Mouse (Mus musculus): Measurements from ENCODE around the gene Tor4a.

Tor4a gene

DNA sequence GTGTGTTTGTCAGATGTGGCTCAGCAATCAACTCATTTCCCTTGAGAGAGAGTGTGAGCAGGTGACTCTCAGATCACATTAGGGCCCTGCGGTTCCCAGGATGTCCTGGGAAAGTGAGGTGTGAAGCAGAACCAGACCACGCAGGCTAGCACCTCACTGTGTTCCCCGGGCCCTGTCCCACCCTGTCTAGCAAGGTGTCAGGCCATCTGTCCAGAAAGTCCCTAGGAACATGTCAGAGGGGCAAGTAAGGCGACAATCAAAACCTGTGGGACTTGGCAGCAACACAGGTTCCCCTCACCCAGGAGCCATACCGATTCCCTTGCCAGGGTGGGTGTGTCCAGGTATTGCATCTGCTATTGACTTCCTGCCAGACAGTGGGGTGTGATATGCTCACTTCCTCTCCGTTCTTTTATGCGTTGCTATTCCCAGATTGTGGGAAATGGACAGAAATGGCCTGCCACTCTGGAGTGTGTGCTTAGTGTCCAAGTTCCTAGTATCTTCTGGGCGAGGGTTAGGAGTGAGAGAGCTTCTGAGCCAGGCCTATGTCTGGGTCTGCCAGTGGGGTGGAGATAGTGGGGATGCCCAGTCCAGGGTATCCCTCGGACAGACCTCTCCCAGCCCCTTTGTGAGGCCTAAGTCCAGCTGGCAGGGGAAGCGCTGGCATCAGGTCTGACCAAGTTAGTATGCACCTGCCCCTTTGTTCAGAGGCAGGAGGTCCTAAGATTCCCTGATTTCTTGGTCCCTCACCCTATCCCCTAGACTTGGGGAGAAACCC lies 26.2 kb downstream of the Tor4a start:
- no peak for DNase-seq (ENCODE audit: inconsistent ontology term)

DNA sequence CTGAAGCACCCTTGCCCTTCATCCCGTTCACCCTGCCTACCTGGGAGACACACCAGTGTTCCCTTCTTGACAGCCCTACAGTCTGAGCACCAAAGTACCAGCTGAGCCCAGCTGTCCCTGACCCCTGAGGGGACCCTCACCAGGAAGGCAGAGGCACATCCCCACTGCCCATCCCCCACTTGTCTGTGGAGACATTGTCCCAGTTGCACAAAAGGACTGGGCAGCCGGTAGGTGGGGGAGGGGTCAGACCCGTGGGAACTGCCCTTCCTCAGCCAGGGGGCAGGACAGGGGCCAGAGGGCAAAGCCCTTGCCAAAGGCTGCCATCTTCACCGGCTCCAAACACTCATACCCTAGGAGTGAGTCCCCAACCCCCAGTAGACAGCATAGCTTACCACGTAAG lies 26.9 kb downstream of the Tor4a start:
- DNase-seq (ENCODE audit: inconsistent ontology term): no peak

DNA sequence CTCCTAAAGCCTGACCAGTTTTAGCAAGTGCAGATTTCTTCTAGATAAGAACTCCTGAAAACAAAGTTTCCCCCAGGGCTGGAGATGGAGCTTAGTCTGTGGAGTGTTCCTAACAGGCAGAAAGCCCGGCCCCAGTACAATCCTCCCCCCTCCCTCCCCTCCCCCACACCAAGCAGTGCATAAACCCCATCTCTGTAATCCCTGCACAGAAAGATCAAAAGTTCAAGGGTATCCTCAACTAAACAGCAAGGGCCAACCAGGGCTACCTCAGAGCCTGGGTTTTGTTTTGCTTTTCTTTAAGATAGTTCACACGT lies 28.1 kb downstream of the Tor4a start:
- DNase-seq (ENCODE audit: inconsistent ontology term): no peak

DNA sequence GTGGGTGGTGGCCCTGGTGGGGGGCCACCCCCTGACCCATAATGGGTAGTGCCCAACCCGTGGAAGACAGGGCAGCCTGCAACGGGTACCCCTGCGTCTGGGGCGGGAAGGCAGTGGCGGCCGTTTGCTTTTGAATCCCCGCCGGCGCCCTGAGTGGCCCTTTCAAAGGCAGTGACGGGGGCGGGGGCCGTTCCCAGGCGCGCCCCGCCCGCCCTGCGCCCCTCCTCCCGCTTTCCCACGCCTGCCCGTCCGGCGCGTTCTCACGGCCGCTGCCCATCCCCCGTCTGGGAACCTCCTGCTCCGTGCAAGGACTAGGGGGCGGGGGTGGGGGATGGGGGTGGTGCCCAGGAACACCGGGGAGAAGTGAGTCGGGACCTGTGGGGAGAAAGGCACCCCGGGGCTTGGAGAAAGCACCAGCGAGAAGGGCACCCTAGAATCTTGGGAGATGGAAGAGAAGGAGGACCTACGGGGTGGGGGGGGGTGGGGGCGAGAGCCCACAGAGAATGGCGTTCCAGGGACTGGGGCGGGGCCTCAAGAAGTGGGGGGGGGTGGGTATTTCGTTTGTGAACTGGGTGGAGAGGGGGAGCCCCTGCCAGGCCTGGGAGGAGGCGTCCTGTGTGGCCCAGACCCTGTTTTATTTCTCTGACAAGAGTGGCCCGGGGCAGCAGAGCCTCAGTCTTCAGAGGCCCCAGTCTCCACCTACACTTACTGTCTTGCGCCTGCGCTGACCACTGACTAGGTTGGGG lies 28.6 kb downstream of the Tor4a start:
- peak; percentile 91 for DNase-seq (ENCODE audit: inconsistent ontology term)

DNA sequence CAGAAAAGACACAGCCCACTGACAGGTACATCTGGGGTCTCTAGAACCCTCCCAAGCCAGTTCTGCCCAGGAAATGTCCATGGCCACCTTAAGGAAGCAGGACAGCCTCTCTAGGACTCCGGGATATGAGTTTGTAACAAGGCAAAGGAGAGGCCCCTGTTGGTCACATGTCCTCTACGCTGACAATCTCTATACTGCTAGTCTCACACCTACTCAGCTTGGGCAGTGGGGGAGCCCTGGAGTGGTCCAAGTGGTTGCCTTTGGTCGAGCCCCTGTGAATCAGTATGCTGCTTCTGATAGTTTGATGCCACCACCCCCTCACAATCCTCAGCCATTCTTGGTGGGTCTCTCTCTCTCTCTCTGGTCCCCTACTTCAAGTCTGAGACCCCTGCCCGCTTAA lies 29.2 kb downstream of the Tor4a start:
- no peak for DNase-seq (ENCODE audit: inconsistent ontology term)

DNA sequence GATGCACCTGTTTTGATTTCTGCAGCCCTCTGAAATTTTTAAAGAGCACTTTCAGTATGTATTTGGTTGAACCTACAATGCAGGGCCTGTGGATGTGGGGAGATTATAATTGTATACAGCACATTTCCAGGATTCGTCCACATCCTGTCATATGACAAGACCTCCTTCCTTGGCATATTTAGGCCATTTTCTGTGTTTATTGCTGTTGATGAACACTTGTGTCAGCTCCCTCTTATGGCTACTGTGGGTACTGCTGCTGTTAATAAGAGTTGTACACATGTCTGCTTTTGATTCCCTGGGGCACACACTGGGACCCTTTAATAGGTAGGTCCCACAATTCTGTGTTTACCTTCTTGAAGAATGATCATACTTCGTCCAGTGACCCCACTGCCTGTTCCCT lies 39.0 kb downstream of the Tor4a start:
- no peak for DNase-seq (ENCODE audit: inconsistent ontology term)

DNA sequence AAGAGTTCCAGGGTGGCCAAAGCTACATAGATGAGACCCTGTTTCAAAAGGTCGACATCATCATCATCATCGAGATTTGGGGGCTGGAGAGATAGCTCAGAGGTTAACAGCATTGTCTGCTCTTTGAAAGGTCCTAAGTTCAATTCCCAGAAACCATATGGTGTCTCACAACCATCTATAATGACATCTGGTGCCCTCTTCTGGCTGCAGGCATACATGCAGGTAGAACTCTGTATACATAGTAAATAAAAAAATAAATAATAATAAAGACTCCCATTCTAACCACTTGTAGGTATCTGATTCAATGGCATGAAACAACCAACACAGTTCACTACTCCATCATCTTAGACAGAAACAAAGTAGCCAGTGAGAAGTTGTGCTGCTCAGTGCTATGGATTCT lies 39.7 kb downstream of the Tor4a start:
- no peak for DNase-seq (ENCODE audit: inconsistent ontology term)

DNA sequence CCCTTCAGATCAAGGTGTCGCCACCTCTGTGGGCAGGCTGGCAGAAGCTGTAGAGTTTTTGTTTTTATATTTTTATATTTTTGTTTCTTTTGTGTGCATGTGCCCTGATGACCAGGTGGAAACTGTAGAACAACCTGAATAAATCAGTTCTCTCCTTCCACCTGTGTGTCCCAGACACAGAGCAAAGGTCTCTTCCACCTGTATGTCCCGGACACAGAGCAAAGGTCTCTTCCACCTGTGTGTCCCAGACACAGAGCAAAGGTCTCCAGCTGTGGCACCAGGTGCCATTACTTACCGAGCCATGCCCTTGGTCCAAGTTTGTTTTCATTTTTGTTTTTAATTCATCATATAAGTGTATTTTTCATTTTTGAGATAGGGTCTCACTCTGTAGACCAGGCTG lies 40.5 kb downstream of the Tor4a start:
- no peak for DNase-seq (ENCODE audit: inconsistent ontology term)

DNA sequence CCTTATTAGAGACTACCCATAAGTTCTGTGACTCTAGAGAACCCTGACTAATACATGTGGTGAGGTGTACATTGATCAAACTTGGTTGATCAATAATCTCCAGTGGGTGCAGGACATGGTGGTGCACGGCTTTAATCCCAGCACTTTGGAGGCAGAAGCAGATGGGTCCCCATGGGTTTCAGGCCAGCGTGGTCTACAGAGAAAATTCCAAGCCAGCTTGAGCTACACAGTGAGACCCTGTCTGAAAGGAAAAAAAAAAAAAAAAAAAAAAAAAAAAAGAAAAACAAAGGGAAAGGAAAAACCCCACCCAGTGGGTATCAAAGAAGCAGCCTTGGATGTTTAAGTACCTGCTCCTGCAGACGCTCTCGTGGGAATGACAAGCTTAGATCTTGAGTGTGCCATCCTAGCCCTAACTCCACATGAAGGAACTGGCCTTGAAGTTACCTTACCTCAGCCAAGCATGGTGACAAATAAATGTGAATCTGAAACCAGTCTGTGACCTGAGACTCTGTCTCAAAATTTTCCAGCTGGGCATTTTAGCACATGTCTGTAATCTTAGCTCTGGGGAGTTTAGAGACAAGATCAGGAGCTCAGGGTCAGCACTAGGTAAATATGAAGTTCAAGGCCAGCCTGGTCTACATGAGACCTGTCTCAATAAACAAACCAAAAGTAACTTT lies 45.3 kb downstream of the Tor4a start:
- no peak for DNase-seq (ENCODE audit: inconsistent ontology term)

DNA sequence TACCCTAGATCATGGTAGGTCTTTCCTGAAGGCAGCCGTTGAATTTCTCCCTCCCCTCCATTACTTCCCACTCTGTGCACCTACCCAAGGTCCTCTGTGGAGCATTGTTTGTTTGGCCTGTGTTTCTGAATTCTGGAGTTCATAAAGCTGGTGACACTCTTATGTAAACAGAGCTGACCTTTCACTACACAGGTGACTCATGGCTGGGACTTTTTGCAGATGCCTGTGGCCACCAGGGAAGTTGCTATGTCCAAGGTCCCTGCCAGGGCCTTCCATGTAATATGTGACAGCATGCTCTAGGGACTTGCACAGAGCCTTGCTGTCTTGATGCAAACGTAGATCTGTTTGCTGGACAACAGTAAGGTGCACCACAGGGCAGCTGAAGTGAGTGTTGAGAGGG lies 47.0 kb downstream of the Tor4a start:
- no peak for DNase-seq (ENCODE audit: inconsistent ontology term)

DNA sequence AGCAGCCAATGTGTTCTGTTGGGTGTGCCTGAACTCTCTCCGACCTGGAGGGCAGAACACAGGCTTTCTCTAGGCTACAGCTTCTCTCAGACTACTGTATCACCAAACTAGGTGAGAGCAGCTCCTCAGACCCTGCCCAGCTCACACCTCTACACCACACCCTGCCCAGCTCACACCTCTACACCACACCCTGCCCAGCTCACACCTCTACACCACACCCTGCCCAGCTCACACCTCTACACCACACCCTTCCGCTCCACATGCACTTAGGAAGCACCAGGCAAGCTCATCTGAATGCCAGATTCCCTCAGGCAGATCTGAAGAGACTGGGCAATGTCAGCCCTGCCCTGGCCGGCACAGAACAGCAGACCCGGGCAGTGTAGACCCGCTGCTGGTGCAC lies 48.8 kb downstream of the Tor4a start:
- no peak for DNase-seq (ENCODE audit: inconsistent ontology term)

DNA sequence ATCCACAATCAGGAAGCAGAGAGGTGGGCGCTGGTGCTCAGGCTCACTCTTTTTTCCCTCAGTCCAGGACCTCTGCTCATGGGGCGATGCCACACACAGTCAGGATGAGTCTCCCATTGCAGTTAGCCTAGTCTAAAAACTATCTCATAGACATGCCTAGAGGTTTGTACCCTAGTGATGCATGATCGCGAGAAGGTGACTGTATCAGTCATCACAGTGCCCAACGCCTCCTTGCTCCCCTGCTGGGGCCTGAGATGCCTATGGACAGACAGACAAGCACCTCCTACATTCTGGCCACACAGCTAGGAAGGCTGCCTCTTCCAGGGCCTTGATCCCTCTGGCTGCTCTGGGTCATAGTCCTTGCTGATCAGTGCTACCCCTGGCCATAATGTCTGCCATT lies 49.3 kb downstream of the Tor4a start:
- DNase-seq (ENCODE audit: inconsistent ontology term): no peak

DNA sequence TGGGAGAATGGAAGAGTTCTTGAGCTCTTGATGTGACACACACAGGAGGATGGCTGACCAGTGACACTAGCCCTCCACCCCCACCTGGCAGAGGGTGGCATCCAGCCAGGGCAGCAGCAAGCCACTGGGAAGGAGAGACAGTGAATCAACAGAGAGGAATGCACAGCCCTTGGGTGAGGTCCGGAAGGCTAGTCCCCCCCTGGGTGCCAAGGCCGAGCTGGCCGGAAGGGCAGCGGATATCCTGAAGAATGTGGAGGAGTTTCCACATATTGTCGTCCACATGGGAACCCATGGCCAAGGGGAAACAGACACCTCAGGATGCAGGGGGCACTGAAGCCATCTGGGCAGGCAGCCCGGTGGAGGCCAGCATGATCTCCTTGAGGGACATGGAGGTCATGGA lies 51.3 kb downstream of the Tor4a start:
- peak; percentile 84 for DNase-seq (ENCODE audit: inconsistent ontology term)

Measured in Muller cell, postnatal 12 days (primary cell).